ENCODE assay signal across 12 mouse cellular contexts in genomic region chrX:71053246-71053645, GRCm38 (mm10). TPM values are rescaled to one million over a fixed set of nuclear protein-coding genes. Genes with fewer than 3 reads are reported as not detected.
DNase-seq lines count a peak whose midpoint lies in the region; TF ChIP-seq lines count a peak whose summit lies in the region.
"Had no signal": no experiment of that assay in that cellular context is flagged by ENCODE, and none has a peak within 500 bp of the region (broad histone marks: within the 10 kb centered on the region; RNA-seq: fewer than 3 reads in every experiment).

No protein-coding gene starts in this region.

- peaks cover 53% of the 10 kb centered on the region for H3K27me3 ChIP-seq in midbrain, embryonic 10.5 days (ENCODE audit: low read depth, poor library complexity, severe bottlenecking)

- peak; percentile 21 for DNase-seq in cerebellum, adult 9-11 months
- no peak for DNase-seq in cerebellum, adult 18-20 months
- DNase-seq in left cerebral cortex, adult 2 months (ENCODE audit: extremely low spot score in 1 of 2, low spot score in 2 of 2) = no peak
- no peak for DNase-seq in left cerebral cortex, adult 9 months (ENCODE audit: low spot score in 2 of 2)
- peak; percentile 18 for DNase-seq in midbrain, embryonic 10.5 days (ENCODE audit: low spot score)
- DNase-seq in retina, postnatal 1 day = peak; percentile 64
- no peak for DNase-seq in ovary, postnatal 14 days (ENCODE audit: low spot score)
- DNase-seq in layer of hippocampus, adult 18-20 months (ENCODE audit: low spot score in 2 of 2) = no peak
- DNase-seq: kidney, adult 9 months; liver, embryonic 13.5 days; thymus, adult 2 months had no signal

- no peak overlapping the region for H3K27ac ChIP-seq in left cerebral cortex, adult 2 months
- peak overlapping the region; percentile 89 for H3K27ac ChIP-seq in midbrain, embryonic 10.5 days (replicated peaks)
- H3K27ac ChIP-seq: embryonic facial prominence, embryonic 10.5 days; liver, embryonic 13.5 days had no signal

- H3K4me3 ChIP-seq in left cerebral cortex, adult 2 months = peak overlapping the region; percentile 26
- H3K4me3 ChIP-seq in midbrain, embryonic 10.5 days = peak overlapping the region; percentile 60; the same call in 1 of the 2 replicates
- H3K4me3 ChIP-seq: liver, embryonic 13.5 days had no signal

- intact Hi-C loops in left cerebral cortex, adult 2 months (cut with DNase I) = loop anchor here (5.0 kb wide), 4 partner anchors 79 to 691 kb away; no protein-coding TSS in a partner anchor

- peaks cover 28% of the 10 kb centered on the region for H3K4me1 ChIP-seq in midbrain, embryonic 10.5 days
- H3K4me1 ChIP-seq: liver, embryonic 13.5 days had no signal

- WGBS in midbrain, embryonic 10.5 days = 50% methylated on average over 5 of the region's 5 CpGs

- H3K9me3 ChIP-seq in midbrain, embryonic 10.5 days (replicated peaks) = no peaks in the 10 kb centered on the region; the same call in 1 of the 2 replicates
- H3K9me3 ChIP-seq: embryonic facial prominence, embryonic 10.5 days; liver, embryonic 13.5 days had no signal

- no peak for TF ChIP-seq CTCF in left cerebral cortex, adult 2 months (IDR thresholded peaks at IDR 0.05)

- H3K36me3 ChIP-seq in midbrain, embryonic 10.5 days = no peaks in the 10 kb centered on the region
- H3K36me3 ChIP-seq: embryonic facial prominence, embryonic 10.5 days; liver, embryonic 13.5 days had no signal

RNA-seq across cellular contexts. Expression of gene Mamld1, which starts 3.2 kb away (rescaled TPM):
- total RNA-seq in left cerebral cortex, adult 2 months (2021) = 10 to 100 TPM; 35.2 to 39.5 TPM
- 2.4 and 4.1 TPM in 2 replicates for polyA plus RNA-seq in midbrain, embryonic 10.5 days (2016; fragmentation: Nextera tagmentation; extraction: Ambion mirVana)
- total RNA-seq in layer of hippocampus, adult 18-20 months (2021) = 10 to 100 TPM; 32.2 to 32.5 TPM

Comparison
In these comparisons a context has a peak if more than half of its experiments do, and no peak if none do; other contexts are left out.
1. DNase-seq: peak in cerebellum, adult 9-11 months (single experiment), midbrain, embryonic 10.5 days (single experiment) and retina, postnatal 1 day (single experiment); none in cerebellum, adult 18-20 months (0 of 2), left cerebral cortex, adult 2 months (0 of 2), left cerebral cortex, adult 9 months (0 of 2), ovary, postnatal 14 days (single experiment) and layer of hippocampus, adult 18-20 months (0 of 2).